Mouse (Mus musculus) small intestine, adult 2 months (tissue): Measurements from ENCODE around the gene Akap12. TPM values are rescaled to one million over a fixed set of nuclear protein-coding genes. Genes with fewer than 3 reads are reported as not detected.

Source experiments
- H3K27ac ChIP-seq: fragments of 200-500 bp; 2 replicates; pipeline ENCODE4 v1.5.1; 2012; ENCODE audit warnings: low read depth, low read length, control low read depth, inconsistent platforms; ENCODE audit not compliant: insufficient read depth
- H3K27me3 ChIP-seq: fragments of 200-500 bp; 2 replicates; pipeline ENCODE4 v1.6.1; 2012; ENCODE audit warnings: mild to moderate bottlenecking, moderate library complexity, low read length, inconsistent platforms; ENCODE audit not compliant: control insufficient read depth, insufficient read depth
- H3K36me3 ChIP-seq: fragments of 200-500 bp; 2 replicates; pipeline ENCODE4 v1.6.1; 2012; ENCODE audit warnings: mild to moderate bottlenecking, low read length, control low read depth, inconsistent platforms; ENCODE audit not compliant: control insufficient read depth, insufficient read depth
- H3K4me1 ChIP-seq: fragments of 200-500 bp; 2 replicates; pipeline ENCODE4 v1.6.1; 2012; ENCODE audit warnings: low read length, inconsistent platforms, mixed read lengths; ENCODE audit not compliant: control insufficient read depth, insufficient read depth, insufficient read length
- H3K4me3 ChIP-seq: fragments of 200-500 bp; 2 replicates; pipeline ENCODE4 v1.5.1; 2012; ENCODE audit warnings: low read depth, mild to moderate bottlenecking, control low read depth, inconsistent platforms, low read length, moderate library complexity
- CTCF ChIP-seq: fragments of 200-500 bp; IDR thresholded peaks from 2 replicates; pipeline ENCODE4 v1.5.1; 2012; ENCODE audit warnings: low read depth, mild to moderate bottlenecking, control low read depth, inconsistent platforms, low read length, moderate library complexity, mixed read lengths; ENCODE audit not compliant: insufficient replicate concordance, insufficient read length; ENCODE audit errors: extremely low read depth
- POLR2A ChIP-seq: fragments of 200-500 bp; IDR thresholded peaks from 2 replicates; pipeline ENCODE4 v1.6.1; 2012; ENCODE audit warnings: low read depth, mild to moderate bottlenecking, control low read depth, inconsistent platforms, low read length, moderate library complexity
- WGBS: fragments of 180-500 bp; shearing (Covaris S2); methylation state at CpG from one replicate; pipeline ENCODE4 v1.1.7; 2018; 5-methylcytosine and 5-hydroxymethylcytosine counted together
- polyA plus RNA-seq: library from polyadenylated mRNA; depleted of rRNA; stranded (reverse); fragments of >200 nt; gene quantifications from 2 replicates; pipeline ENCODE4 v1.2.3, GENCODE M21; 2012; rRNA removed

Gene Akap12
- polyA plus RNA-seq, 1 experiment = 2.0 TPM

GRCm38 (mm10) chr10:4395321-4395720, 129.1 kb downstream of the Akap12 start:
- TF ChIP-seq CTCF (no peak), POLR2A (no peak)
- Histone ChIP-seq H3K4me3 (no peak overlapping the region), H3K4me1 (peaks cover 21% of the 10 kb centered on the region; the same call in 1 of the 2 replicates), H3K27me3 (no peaks in the 10 kb centered on the region), H3K36me3 (peaks cover 10% of the 10 kb centered on the region), H3K27ac (no peak overlapping the region)
- 79% methylated on average over 3 of the region's 3 CpGs for WGBS

DNA sequence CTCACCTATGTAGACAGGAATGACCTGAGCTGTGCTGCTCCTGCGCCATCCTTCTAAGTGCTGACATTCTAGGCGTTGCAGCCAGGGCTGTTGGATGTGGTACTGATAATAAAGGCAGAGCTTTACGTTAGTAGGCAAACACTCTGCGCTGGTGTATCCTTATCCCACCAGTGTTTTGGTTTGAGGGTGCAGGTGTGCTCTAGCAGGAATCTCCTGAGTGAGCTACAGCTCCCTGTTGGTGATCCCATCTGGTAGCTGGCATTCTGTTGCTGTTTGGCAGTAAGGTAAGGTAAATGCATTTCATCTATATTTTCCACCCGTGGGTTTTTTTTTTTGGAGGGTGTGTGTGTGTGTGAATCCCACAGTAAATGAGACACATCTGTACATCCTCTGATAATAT, 131.9 kb downstream of the Akap12 start:
- 75% methylated on average over 5 of the region's 5 CpGs for WGBS
- Histone ChIP-seq H3K36me3 (peaks cover 16% of the 10 kb centered on the region), H3K27me3 (no peaks in the 10 kb centered on the region), H3K27ac (no peak overlapping the region), H3K4me3 (no peak overlapping the region), H3K4me1 (peaks cover 13% of the 10 kb centered on the region; the same call in 1 of the 2 replicates)
- no peak for TF ChIP-seq POLR2A
- no peak for TF ChIP-seq CTCF

GRCm38 (mm10) chr10:4404895-4405491, 138.8 kb downstream of the Akap12 start:
- Histone ChIP-seq H3K4me1 (no peaks in the 10 kb centered on the region), H3K4me3 (no peak overlapping the region), H3K36me3 (peaks cover 39% of the 10 kb centered on the region), H3K27me3 (no peaks in the 10 kb centered on the region), H3K27ac (no peak overlapping the region)
- TF ChIP-seq CTCF (no peak), POLR2A (no peak)
- 52% methylated on average over 5 of the region's 5 CpGs for WGBS

DNA sequence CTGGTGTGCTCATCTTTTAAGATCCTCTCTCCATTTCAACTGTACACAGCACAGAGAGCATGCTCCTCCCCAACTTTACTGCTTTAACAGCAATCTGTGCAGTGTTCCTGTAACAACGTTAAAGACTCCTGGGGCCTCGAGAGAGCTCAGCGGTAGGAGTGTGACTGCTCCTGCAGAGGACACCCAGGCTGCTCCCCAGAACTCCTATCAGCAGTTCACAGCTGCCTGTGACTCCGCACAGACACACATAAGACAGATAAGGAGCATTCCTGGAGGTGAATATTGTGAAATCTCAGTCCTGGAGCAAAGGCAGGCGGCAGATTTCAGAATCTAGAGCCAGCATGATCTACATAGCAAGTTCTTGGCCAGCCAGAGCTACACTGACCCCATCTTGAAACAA, 139.3 kb downstream of the Akap12 start:
- Histone ChIP-seq H3K4me1 (no peaks in the 10 kb centered on the region), H3K27me3 (no peaks in the 10 kb centered on the region), H3K4me3 (no peak overlapping the region), H3K27ac (no peak overlapping the region), H3K36me3 (peaks cover 43% of the 10 kb centered on the region)
- 58% methylated on average over 5 of the region's 5 CpGs for WGBS
- TF ChIP-seq CTCF = no peak
- TF ChIP-seq POLR2A = no peak

GRCm38 (mm10) chr10:4407191-4407590, 141.0 kb downstream of the Akap12 start:
- H3K36me3 ChIP-seq = peaks cover 48% of the 10 kb centered on the region
- no peak overlapping the region for H3K4me3 ChIP-seq
- WGBS = 61% methylated on average over 1 of the region's 1 CpGs
- TF ChIP-seq CTCF (no peak), POLR2A (no peak)
- H3K27me3 ChIP-seq = no peaks in the 10 kb centered on the region
- no peak overlapping the region for H3K27ac ChIP-seq
- H3K4me1 ChIP-seq = no peaks in the 10 kb centered on the region

Other genes starting within 250 kb of the Akap12 start
- 3.4 and 8.1 TPM in 2 replicates for gene Zbtb2, start 121.7 kb downstream of the Akap12 start, polyA plus RNA-seq
- gene Rmnd1, start 166.0 kb downstream of the Akap12 start, polyA plus RNA-seq = 10.0 and 17.1 TPM in 2 replicates
- 2.5 and 4.5 TPM in 2 replicates for gene Armt1, start 166.1 kb downstream of the Akap12 start, polyA plus RNA-seq
- gene Ccdc170, start 216.1 kb downstream of the Akap12 start, polyA plus RNA-seq = not detected in 2 replicates